Mouse (Mus musculus) kidney, embryonic 15.5 days (tissue): Measurements from ENCODE around the gene Gm49387. TPM values are rescaled to one million over a fixed set of nuclear protein-coding genes. Genes with fewer than 3 reads are reported as not detected.

Experiments used
- ATAC-seq: fragments of 200-750 bp; cut with Nextera tagmentation; replicated peaks from 2 replicates; pipeline ENCODE4 v1.8.0; 2017; ENCODE audit warnings: moderate TSS enrichment; ENCODE audit not compliant: low FRiP score
- H3K27ac ChIP-seq: fragments of 300-500 bp; sonication (generic); 2 replicates; pipeline ENCODE4 v1.5.1; 2015; ENCODE audit warnings: mild to moderate bottlenecking, inconsistent platforms
- H3K27me3 ChIP-seq: fragments of 300-500 bp; sonication (generic); 2 replicates; pipeline ENCODE4 v1.6.1; 2015; ENCODE audit warnings: inconsistent platforms
- H3K36me3 ChIP-seq: fragments of 300-500 bp; sonication (generic); 2 replicates; pipeline ENCODE4 v1.6.1; 2015; ENCODE audit warnings: inconsistent platforms
- H3K4me1 ChIP-seq: fragments of 300-500 bp; sonication (generic); 2 replicates; pipeline ENCODE4 v1.6.1; 2015; ENCODE audit warnings: inconsistent platforms
- H3K4me2 ChIP-seq: fragments of 300-500 bp; sonication (generic); 2 replicates; pipeline ENCODE4 v1.6.1; 2015; ENCODE audit warnings: moderate library complexity, mild to moderate bottlenecking, inconsistent platforms
- H3K4me3 ChIP-seq: fragments of 300-500 bp; sonication (generic); replicated peaks from 2 replicates; pipeline ENCODE4 v1.5.1; 2015; ENCODE audit warnings: mild to moderate bottlenecking, inconsistent platforms
- H3K9ac ChIP-seq: fragments of 300-500 bp; sonication (generic); 2 replicates; pipeline ENCODE4 v1.6.1; 2015; ENCODE audit warnings: mild to moderate bottlenecking, inconsistent platforms
- H3K9me3 ChIP-seq: fragments of 300-500 bp; sonication (generic); replicated peaks from 2 replicates; pipeline ENCODE4 v1.6.1; 2016; ENCODE audit warnings: inconsistent platforms
- WGBS: fragments of 180-500 bp; shearing (Covaris S2); methylation state at CpG from one replicate; pipeline ENCODE4 v1.1.7; 2015; ENCODE audit warnings: mixed read lengths; 5-methylcytosine and 5-hydroxymethylcytosine counted together
- polyA plus RNA-seq: library from polyadenylated mRNA; unstranded; fragments of >200 nt; fragmentation: Nextera tagmentation; extraction: Ambion mirVana; gene quantifications from 2 replicates; pipeline ENCODE4 v1.2.1, GENCODE M21; 2015

Gene Gm49387
- polyA plus RNA-seq, 1 experiment from 2014 or later = 3.2 TPM

- H3K4me2 ChIP-seq = no peak overlapping the region
- no peak overlapping the region for H3K9ac ChIP-seq
- H3K27ac ChIP-seq = peak overlapping the region; percentile 91
- peaks cover 35% of the 10 kb centered on the region for H3K4me1 ChIP-seq
- no peaks in the 10 kb centered on the region for H3K9me3 ChIP-seq
- 13% methylated on average over 6 of the region's 6 CpGs for WGBS
- no peak overlapping the region for H3K4me3 ChIP-seq
- H3K36me3 ChIP-seq = no peaks in the 10 kb centered on the region
- peak; percentile 81 for ATAC-seq
- no peaks in the 10 kb centered on the region; the same call in 1 of the 2 replicates for H3K27me3 ChIP-seq
Measured at GRCm38 (mm10) chr14:31564452-31565179, 76.1 kb downstream of the Gm49387 start.

- Histone ChIP-seq H3K4me2 (no peak overlapping the region), H3K9ac (no peak overlapping the region), H3K4me3 (no peak overlapping the region), H3K36me3 (no peaks in the 10 kb centered on the region), H3K27ac (peak overlapping the region; percentile 41; the same call in 1 of the 2 replicates), H3K4me1 (peaks cover 53% of the 10 kb centered on the region), H3K27me3 (peaks cover 3% of the 10 kb centered on the region), H3K9me3 (no peaks in the 10 kb centered on the region)
- no peak for ATAC-seq
- WGBS = 18% methylated on average over 5 of the region's 5 CpGs
Measured at GRCm38 (mm10) chr14:31560886-31561285, 79.8 kb downstream of the Gm49387 start.

GRCm38 (mm10) chr14:31559216-31559615 is 81.5 kb downstream of the Gm49387 start:
- ATAC-seq = no peak
- Histone ChIP-seq H3K36me3 (no peaks in the 10 kb centered on the region), H3K4me3 (no peak overlapping the region), H3K9ac (no peak overlapping the region), H3K4me2 (no peak overlapping the region), H3K27me3 (peaks cover 3% of the 10 kb centered on the region), H3K27ac (no peak overlapping the region), H3K9me3 (no peaks in the 10 kb centered on the region), H3K4me1 (peaks cover 42% of the 10 kb centered on the region)
- WGBS = 51% methylated on average over 5 of the region's 5 CpGs

- H3K4me2 ChIP-seq = peak overlapping the region; percentile 6; the same call in 1 of the 2 replicates
- 0 out of 2 replicates have a peak, but pooled peaks have one; percentile 17 for ATAC-seq
- H3K9me3 ChIP-seq = no peaks in the 10 kb centered on the region
- H3K27me3 ChIP-seq = peaks cover 3% of the 10 kb centered on the region
- H3K36me3 ChIP-seq = no peaks in the 10 kb centered on the region
- H3K27ac ChIP-seq = peak overlapping the region; percentile 62; the same call in 1 of the 2 replicates
- no peak overlapping the region for H3K4me3 ChIP-seq
- WGBS = 45% methylated on average over 9 of the region's 9 CpGs
- peaks cover 37% of the 10 kb centered on the region for H3K4me1 ChIP-seq
- H3K9ac ChIP-seq = no peak overlapping the region
Measured at GRCm38 (mm10) chr14:31557784-31558183, 82.9 kb downstream of the Gm49387 start.

GRCm38 (mm10) chr14:31557273-31557672 is 83.4 kb downstream of the Gm49387 start:
- H3K27ac ChIP-seq = no peak overlapping the region
- peaks cover 3% of the 10 kb centered on the region for H3K27me3 ChIP-seq
- H3K4me2 ChIP-seq = 0 out of 2 replicates have a peak overlapping the region, but pooled peaks have one; percentile 3
- H3K36me3 ChIP-seq = no peaks in the 10 kb centered on the region
- H3K9me3 ChIP-seq = no peaks in the 10 kb centered on the region
- peaks cover 37% of the 10 kb centered on the region for H3K4me1 ChIP-seq
- no peak overlapping the region for H3K9ac ChIP-seq
- WGBS = 49% methylated on average over 8 of the region's 8 CpGs
- H3K4me3 ChIP-seq = no peak overlapping the region
- peak; percentile 58; the same call in 1 of the 2 replicates for ATAC-seq

- Histone ChIP-seq H3K9me3 (no peaks in the 10 kb centered on the region), H3K4me2 (0 out of 2 replicates have a peak overlapping the region, but pooled peaks have one; percentile 3), H3K4me1 (peaks cover 37% of the 10 kb centered on the region), H3K4me3 (no peak overlapping the region), H3K36me3 (no peaks in the 10 kb centered on the region), H3K9ac (no peak overlapping the region), H3K27me3 (peaks cover 3% of the 10 kb centered on the region), H3K27ac (0 out of 2 replicates have a peak overlapping the region, but pooled peaks have one; percentile 5)
- ATAC-seq = no peak
- 81% methylated on average over 9 of the region's 9 CpGs for WGBS
Measured at GRCm38 (mm10) chr14:31556526-31557260, 84.0 kb downstream of the Gm49387 start.

GRCm38 (mm10) chr14:31555963-31556434 is 84.7 kb downstream of the Gm49387 start:
- WGBS = 37% methylated on average over 14 of the region's 14 CpGs
- H3K4me1 ChIP-seq = peaks cover 34% of the 10 kb centered on the region
- ATAC-seq = peak; percentile 50; the same call in 1 of the 2 replicates

GRCm38 (mm10) chr14:31555021-31555420 is 85.7 kb downstream of the Gm49387 start:
- whole genome bisulfite sequencing = 89% methylated on average over 7 of the region's 7 CpGs

More at GRCm38 (mm10) chr14:31555963-31556434, 84.7 kb downstream of the Gm49387 start:
- Histone ChIP-seq H3K27ac (peak overlapping the region; percentile 55; the same call in 1 of the 2 replicates), H3K9ac (no peak overlapping the region), H3K4me2 (no peak overlapping the region), H3K9me3 (no peaks in the 10 kb centered on the region), H3K4me3 (no peak overlapping the region), H3K27me3 (peaks cover 3% of the 10 kb centered on the region), H3K36me3 (no peaks in the 10 kb centered on the region)

GRCm38 (mm10) chr14:31543885-31544442 is 96.7 kb downstream of the Gm49387 start:
- ATAC-seq = no peak
- Histone ChIP-seq H3K36me3 (no peaks in the 10 kb centered on the region), H3K4me2 (no peak overlapping the region), H3K27me3 (no peaks in the 10 kb centered on the region), H3K27ac (no peak overlapping the region), H3K4me1 (peaks cover 8% of the 10 kb centered on the region), H3K4me3 (no peak overlapping the region), H3K9me3 (no peaks in the 10 kb centered on the region), H3K9ac (no peak overlapping the region)
- WGBS = 69% methylated on average over 11 of the region's 11 CpGs

More at GRCm38 (mm10) chr14:31555021-31555420, 85.7 kb downstream of the Gm49387 start:
- no peak overlapping the region for H3K9ac ChIP-seq
- no peaks in the 10 kb centered on the region for H3K36me3 ChIP-seq
- H3K9me3 ChIP-seq = no peaks in the 10 kb centered on the region
- no peak overlapping the region for H3K4me2 ChIP-seq
- no peak for ATAC-seq
- H3K27me3 ChIP-seq = peaks cover 3% of the 10 kb centered on the region
- H3K4me3 ChIP-seq = no peak overlapping the region
- no peak overlapping the region for H3K27ac ChIP-seq
- peaks cover 27% of the 10 kb centered on the region for H3K4me1 ChIP-seq

GRCm38 (mm10) chr14:31537298-31537697 is 103.4 kb downstream of the Gm49387 start:
- peaks cover 7% of the 10 kb centered on the region; the same call in 1 of the 2 replicates for H3K4me1 ChIP-seq
- H3K9me3 ChIP-seq = no peaks in the 10 kb centered on the region
- no peak overlapping the region for H3K4me2 ChIP-seq
- H3K36me3 ChIP-seq = no peaks in the 10 kb centered on the region
- H3K27ac ChIP-seq = no peak overlapping the region; the same call in 1 of the 2 replicates
- H3K4me3 ChIP-seq = no peak overlapping the region
- WGBS = 61% methylated on average over 6 of the region's 6 CpGs
- ATAC-seq = no peak; the same call in 1 of the 2 replicates
- H3K9ac ChIP-seq = no peak overlapping the region
- no peaks in the 10 kb centered on the region for H3K27me3 ChIP-seq

- H3K27ac ChIP-seq = no peak overlapping the region
- H3K27me3 ChIP-seq = no peaks in the 10 kb centered on the region
- no peak for ATAC-seq
- H3K4me3 ChIP-seq = no peak overlapping the region
- H3K4me1 ChIP-seq = peaks cover 19% of the 10 kb centered on the region
- no peak overlapping the region for H3K9ac ChIP-seq
- no peak overlapping the region for H3K4me2 ChIP-seq
- no peaks in the 10 kb centered on the region for H3K36me3 ChIP-seq
- 59% methylated on average over 3 of the region's 3 CpGs for WGBS
- H3K9me3 ChIP-seq = no peaks in the 10 kb centered on the region
Measured at GRCm38 (mm10) chr14:31532656-31533055, 108.0 kb downstream of the Gm49387 start.
